Mouse (Mus musculus) ES-Bruce4 (cell line): ENCODE results near the gene Pxylp1. TPM values are rescaled to one million over a fixed set of nuclear protein-coding genes. Genes with fewer than 3 reads are reported as not detected.
A peak's percentile ranks its signal among the peaks of the same experiment; 100 is the strongest.

ENCODE experiments used
- H3K27ac ChIP-seq: 2 replicates; pipeline ENCODE4 v1.5.1; 2012; ENCODE audit warnings: low read length, inconsistent platforms; ENCODE audit not compliant: insufficient read depth
- H3K27me3 ChIP-seq: 2 replicates; pipeline ENCODE4 v1.6.1; 2012; ENCODE audit warnings: mild to moderate bottlenecking, low read length, inconsistent platforms; ENCODE audit not compliant: control insufficient read depth, poor library complexity, insufficient read depth, severe bottlenecking
- H3K36me3 ChIP-seq: 2 replicates; pipeline ENCODE4 v1.6.1; 2012; ENCODE audit warnings: inconsistent platforms, mild to moderate bottlenecking, low read length, moderate library complexity; ENCODE audit not compliant: control insufficient read depth, poor library complexity, insufficient read depth, severe bottlenecking
- H3K4me1 ChIP-seq: one replicate; pipeline ENCODE4 v1.8.1; 2011; ENCODE audit warnings: low read length; ENCODE audit not compliant: control insufficient read depth, insufficient read depth
- H3K4me3 ChIP-seq: 2 replicates; pipeline ENCODE4 v1.5.1; 2011; ENCODE audit warnings: low read depth, mild to moderate bottlenecking, low read length
- H3K9ac ChIP-seq: 2 replicates; pipeline ENCODE4 v1.6.1; 2012; ENCODE audit warnings: low read depth, mild to moderate bottlenecking, inconsistent platforms; ENCODE audit not compliant: poor library complexity, severe bottlenecking
- H3K9me3 ChIP-seq: replicated peaks from 2 replicates; pipeline ENCODE4 v1.6.1; 2012; ENCODE audit warnings: mild to moderate bottlenecking, low read length, inconsistent platforms; ENCODE audit not compliant: control insufficient read depth, poor library complexity, insufficient read depth, severe bottlenecking
- CTCF ChIP-seq: IDR thresholded peaks from one replicate; pipeline ENCODE4 v1.8.1; 2011; ENCODE audit warnings: low read depth, low read length
- EP300 ChIP-seq: IDR thresholded peaks from 2 replicates; pipeline ENCODE4 v1.6.1; 2011; ENCODE audit warnings: low read depth, low read length; ENCODE audit not compliant: insufficient read depth
- POLR2A ChIP-seq: IDR thresholded peaks from one replicate; pipeline ENCODE4 v1.8.1; 2011; ENCODE audit warnings: low read length; ENCODE audit not compliant: insufficient read depth
- polyA plus RNA-seq: library from polyadenylated mRNA; stranded (reverse); fragments of >200 nt; gene quantifications from 2 replicates; pipeline ENCODE4 v1.2.4, GENCODE M21; 2011; ENCODE audit warnings: low read depth; ENCODE audit not compliant: missing spikeins, insufficient read depth, insufficient read length

Pxylp1 gene
- polyA plus RNA-seq, 1 experiment, result 7.1 TPM

- H3K9ac ChIP-seq, result peak overlapping the region; percentile 82
- no peak overlapping the region for H3K27ac ChIP-seq
- TF ChIP-seq EP300 (no peak), CTCF (no peak), POLR2A (no peak)
- no peaks in the 10 kb centered on the region for H3K36me3 ChIP-seq
- peak overlapping the region; percentile 94 for H3K4me3 ChIP-seq
- 0 out of 2 replicates have a peak, but pooled peaks cover 2% of the 10 kb centered on the region for H3K27me3 ChIP-seq
- no peaks in the 10 kb centered on the region for H3K9me3 ChIP-seq
- H3K4me1 ChIP-seq, result peaks cover 1% of the 10 kb centered on the region
These were observed 3.6 kb downstream of the Pxylp1 start for GRCm38 (mm10) chr9:96888742-96889344.

- Histone ChIP-seq H3K9me3 (no peaks in the 10 kb centered on the region), H3K36me3 (no peaks in the 10 kb centered on the region), H3K4me3 (no peak overlapping the region), H3K27ac (no peak overlapping the region), H3K4me1 (peaks cover 1% of the 10 kb centered on the region), H3K27me3 (0 out of 2 replicates have a peak, but pooled peaks cover 2% of the 10 kb centered on the region), H3K9ac (no peak overlapping the region)
- TF ChIP-seq CTCF, result no peak
- no peak for TF ChIP-seq EP300
- no peak for TF ChIP-seq POLR2A
These were observed 4.5 kb downstream of the Pxylp1 start for GRCm38 (mm10) chr9:96887954-96888353.

- Histone ChIP-seq H3K9ac (no peak overlapping the region), H3K27me3 (0 out of 2 replicates have a peak, but pooled peaks cover 2% of the 10 kb centered on the region), H3K27ac (no peak overlapping the region), H3K4me1 (peaks cover 1% of the 10 kb centered on the region), H3K36me3 (no peaks in the 10 kb centered on the region), H3K4me3 (no peak overlapping the region), H3K9me3 (no peaks in the 10 kb centered on the region)
- TF ChIP-seq CTCF (no peak), POLR2A (no peak), EP300 (no peak)
These were observed 5.0 kb downstream of the Pxylp1 start for GRCm38 (mm10) chr9:96887492-96887891.

- TF ChIP-seq CTCF (peak; percentile 86), POLR2A (no peak)
- Histone ChIP-seq H3K27ac (no peak overlapping the region), H3K4me1 (peaks cover 1% of the 10 kb centered on the region)
These were observed 6.7 kb downstream of the Pxylp1 start for GRCm38 (mm10) chr9:96885781-96886180.

GRCm38 (mm10) chr9:96882496-96883265 lies 9.8 kb downstream of the Pxylp1 start:
- Histone ChIP-seq H3K27me3 (no peaks in the 10 kb centered on the region), H3K4me1 (no peaks in the 10 kb centered on the region), H3K4me3 (no peak overlapping the region), H3K9ac (no peak overlapping the region), H3K27ac (no peak overlapping the region), H3K9me3 (no peaks in the 10 kb centered on the region), H3K36me3 (no peaks in the 10 kb centered on the region)
- TF ChIP-seq EP300 (no peak), CTCF (no peak), POLR2A (no peak)

More at GRCm38 (mm10) chr9:96885781-96886180, 6.7 kb downstream of the Pxylp1 start:
- Histone ChIP-seq H3K9me3 (no peaks in the 10 kb centered on the region), H3K36me3 (no peaks in the 10 kb centered on the region), H3K9ac (no peak overlapping the region), H3K27me3 (0 out of 2 replicates have a peak, but pooled peaks cover under 1% of the 10 kb centered on the region), H3K4me3 (no peak overlapping the region)

GRCm38 (mm10) chr9:96881901-96882300 lies 10.6 kb downstream of the Pxylp1 start:
- no peaks in the 10 kb centered on the region for H3K36me3 ChIP-seq
- H3K9me3 ChIP-seq, result no peaks in the 10 kb centered on the region
- no peaks in the 10 kb centered on the region for H3K27me3 ChIP-seq
- H3K4me3 ChIP-seq, result no peak overlapping the region
- H3K27ac ChIP-seq, result no peak overlapping the region
- TF ChIP-seq EP300 (no peak), POLR2A (no peak)
- H3K9ac ChIP-seq, result no peak overlapping the region
- no peaks in the 10 kb centered on the region for H3K4me1 ChIP-seq
